Mouse (Mus musculus) adrenal gland, postnatal 36 days (tissue): ENCODE results near the gene Kif28. TPM values are rescaled to one million over a fixed set of nuclear protein-coding genes. Genes with fewer than 3 reads are reported as not detected.
A peak's percentile ranks its signal among the peaks of the same experiment; 100 is the strongest.
"Not testable (repeated sequence)": the region's sequence is repeated elsewhere in the genome, so short reads cannot be mapped to it uniquely, and the experiment has no call there.

Experiments
- DNase-seq, 2 experiments: peaks; one replicate each; pipeline ENCODE4 v3.0.0; 2021; ENCODE audit warnings: mixed read lengths in 1 of 2
- long read RNA-seq, 2 experiments: library from polyadenylated mRNA; stranded (forward); transcript quantifications; one replicate each; pipeline ENCODE4 v2.0.0; 2021; ENCODE audit warnings: borderline sequencing depth in 2 of 2
- total RNA-seq, 2 experiments: library from RNA; stranded (reverse); gene quantifications; 2 replicates each; pipeline ENCODE4 v1.2.3; 2021

Gene Kif28
- total RNA-seq, result not detected
- long read RNA-seq, experiment 1, result 0 reads
- long read RNA-seq, experiment 2, result 0 reads

DNA sequence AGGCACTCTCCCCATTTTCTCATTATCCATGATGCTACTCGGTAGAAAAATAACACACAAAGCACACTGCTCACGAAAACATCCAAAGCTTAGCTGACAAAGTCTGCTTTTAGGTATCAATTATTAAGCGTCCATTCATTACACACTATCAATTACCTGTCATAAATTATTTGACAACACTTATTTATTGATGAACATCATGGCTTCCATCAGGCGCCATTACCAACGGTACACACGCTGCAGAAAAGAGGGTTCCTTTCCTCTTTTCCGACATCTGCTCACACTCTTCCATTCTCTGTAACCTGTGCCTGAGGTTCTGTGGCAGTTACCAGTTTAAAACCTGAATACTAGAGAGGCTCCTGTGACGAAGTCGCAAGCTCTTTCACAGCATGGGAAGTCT, at the start of gene Kif28:
Gene Kif28, minus strand, starts transcription at position 101 of the 400 bp plus-strand sequence.
- no peak for DNase-seq

DNA sequence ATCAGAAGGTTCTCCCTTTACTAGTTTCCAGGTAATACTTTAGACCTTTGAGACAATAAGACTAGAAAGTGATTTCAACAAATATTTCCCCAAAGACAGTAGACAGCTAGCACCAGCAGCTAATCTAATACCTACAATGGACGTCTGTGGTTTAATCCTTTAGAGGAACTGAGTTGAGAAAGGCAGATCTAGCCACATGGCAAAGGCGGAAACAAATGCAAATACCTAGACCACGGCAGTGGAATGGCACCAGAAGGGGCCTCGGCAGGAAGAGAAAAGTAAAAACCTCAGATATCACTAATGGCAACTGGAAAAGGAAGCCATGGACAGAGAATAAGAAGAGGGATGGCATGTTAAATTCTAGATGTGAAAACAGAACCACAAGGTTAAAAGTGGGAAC, 42.2 kb upstream of the Kif28 start:
- no peak for DNase-seq

DNA sequence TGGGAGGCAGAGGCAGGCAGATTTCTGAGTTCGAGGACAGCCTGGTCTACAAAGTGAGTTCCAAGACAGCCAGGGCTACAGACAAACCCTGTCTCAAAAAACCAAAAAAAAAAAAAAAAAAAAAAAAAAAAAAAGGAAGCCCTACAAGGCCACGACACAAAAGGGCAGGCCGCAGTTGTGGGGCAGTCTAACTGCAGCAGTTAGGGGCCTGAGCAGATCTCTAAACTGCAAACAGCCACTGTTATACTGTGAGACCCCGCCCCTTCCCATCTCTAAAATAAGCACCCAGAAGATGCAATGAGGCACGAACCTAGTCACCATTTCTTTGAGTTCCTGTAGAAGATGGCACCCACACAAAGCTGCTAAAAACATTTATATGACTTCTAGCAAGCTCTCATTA, 40.4 kb upstream of the Kif28 start:
- no peak for DNase-seq

DNA sequence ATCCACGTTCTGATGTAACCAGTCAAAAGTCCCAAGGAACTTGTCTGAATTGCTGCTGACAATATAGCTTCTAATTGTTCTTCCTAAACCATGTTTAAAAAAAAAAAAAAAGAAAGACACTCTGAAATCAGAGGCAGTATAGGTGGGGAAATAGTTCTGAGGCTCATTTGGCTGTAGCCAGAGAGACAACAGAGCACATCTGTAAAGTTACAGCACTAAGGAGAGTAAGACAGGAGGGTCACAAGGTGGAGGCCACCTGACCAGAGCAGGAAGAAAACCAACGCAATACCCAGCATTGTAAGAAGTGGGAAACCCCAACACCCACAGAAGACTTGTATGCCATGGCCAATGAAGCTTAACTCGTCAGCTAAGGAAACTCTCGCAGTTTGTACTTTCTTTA, 39.0 kb upstream of the Kif28 start:
- no peak for DNase-seq

DNA sequence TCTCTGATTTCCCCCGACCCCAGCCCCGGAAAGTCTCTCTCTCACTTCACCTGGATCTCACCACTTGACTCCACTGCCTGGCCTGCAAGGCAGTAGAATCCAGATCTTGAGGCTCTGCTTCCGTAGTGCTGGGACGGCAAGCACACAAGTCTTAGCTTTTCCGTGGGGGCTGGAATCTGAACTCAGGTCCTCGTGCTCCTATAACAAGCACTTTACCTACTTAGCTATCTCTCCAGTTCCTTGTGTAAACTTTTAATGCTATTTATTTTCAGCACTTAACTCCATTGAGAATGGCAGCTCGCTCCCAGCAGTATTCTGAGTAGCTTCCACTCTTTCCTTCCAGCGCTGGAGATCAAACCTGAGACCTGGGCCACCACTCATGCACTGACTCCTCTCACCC, 31.8 kb upstream of the Kif28 start:
- DNase-seq, result no peak

DNA sequence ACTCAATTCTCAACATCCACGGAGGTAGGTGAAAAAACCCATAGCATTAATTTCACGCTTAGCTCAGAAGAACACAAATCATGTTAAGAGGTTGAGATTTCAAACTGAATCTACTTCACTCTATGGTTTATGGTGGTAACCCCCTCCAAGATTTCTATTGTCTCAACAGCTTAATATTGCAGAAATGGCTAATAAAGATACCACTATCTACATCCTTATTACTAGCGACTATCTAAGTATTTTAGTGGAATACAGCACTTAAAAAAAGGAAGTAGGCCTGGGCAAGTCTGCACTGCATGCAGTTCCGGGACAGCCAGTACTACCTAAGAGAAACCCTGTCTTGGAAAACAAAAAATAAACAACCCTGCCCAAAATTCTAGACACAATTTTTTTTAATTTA, 15.5 kb upstream of the Kif28 start:
- no peak for DNase-seq

DNA sequence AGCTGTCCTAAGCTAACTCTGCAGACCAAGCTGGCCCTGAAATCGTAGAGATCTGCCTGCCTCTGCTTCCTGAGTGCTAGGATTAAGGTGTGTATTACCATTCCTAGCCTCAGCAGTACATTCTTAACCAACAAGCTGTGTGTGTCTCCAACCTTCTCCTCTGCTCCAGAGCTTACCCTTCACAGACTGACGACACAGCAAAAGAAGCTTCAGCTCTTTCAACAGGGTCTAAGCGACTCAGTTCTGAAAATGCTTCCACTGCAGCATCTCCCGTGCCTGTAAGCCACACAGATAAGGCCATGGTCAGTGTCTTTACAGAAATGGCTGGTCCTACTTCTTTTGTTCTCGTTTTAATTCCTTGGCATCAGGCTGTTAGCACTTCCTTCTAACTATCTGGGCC, 15.0 kb upstream of the Kif28 start:
- no peak for DNase-seq

DNA sequence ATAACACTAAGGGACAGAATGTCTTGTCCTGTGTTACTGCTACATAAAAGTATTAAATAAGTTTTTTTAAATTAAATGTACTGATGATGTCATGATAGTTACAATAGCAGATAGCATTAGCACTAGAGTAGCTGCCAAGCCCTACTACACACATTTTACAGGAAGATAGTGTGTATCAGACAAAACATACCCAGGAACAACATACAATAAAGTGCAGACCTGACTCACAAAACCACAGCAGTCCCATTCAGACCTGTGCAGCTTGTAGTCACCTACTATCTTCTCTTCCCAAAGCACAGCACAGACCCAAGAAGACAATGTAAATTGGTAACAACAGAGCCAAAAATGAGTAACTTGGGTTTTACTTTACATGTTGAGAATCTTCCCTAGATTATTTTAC, 11.4 kb upstream of the Kif28 start:
- DNase-seq, result no peak

DNA sequence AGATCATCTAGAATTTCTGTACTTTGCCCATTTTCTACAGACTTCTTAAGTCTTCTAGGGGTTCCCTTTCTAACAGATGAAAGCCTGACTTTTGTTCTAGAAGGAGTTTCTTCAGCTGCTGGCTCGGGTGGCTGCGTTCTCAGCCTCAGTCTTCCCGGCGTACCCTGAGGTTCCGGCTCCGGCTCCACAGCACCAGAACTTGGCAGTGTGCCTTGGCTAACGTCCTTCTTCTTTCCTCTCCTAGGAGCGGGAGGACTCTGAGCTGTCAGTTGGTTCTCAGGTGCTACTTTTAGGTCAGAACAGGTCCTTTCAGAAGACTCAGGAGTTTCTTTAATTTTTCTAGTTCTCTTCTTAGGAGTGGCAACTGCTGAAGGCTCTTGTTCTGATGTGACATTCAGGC, 7.9 kb upstream of the Kif28 start:
- peak in 1 of 2 experiments; percentile 24 for DNase-seq

DNA sequence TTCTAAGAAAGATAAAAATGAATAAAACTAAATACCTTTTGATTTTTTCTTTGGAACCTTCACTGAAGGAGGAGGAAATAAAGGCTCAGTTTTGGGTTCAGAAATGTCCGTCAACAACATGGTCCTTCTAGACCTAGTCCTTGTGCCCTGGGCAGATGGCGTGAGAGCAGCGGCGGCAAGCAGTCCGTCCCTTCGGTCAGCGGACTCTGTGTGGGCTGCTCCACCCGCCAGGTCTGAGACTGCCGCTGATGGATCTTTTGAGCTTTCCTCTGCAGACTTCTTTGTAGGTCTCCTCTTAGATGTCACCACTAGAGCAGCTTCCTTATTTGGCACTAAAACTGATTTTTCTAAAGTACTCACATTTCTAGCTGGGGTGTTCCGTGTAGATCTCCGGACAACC, 7.2 kb upstream of the Kif28 start:
- no peak for DNase-seq

DNA sequence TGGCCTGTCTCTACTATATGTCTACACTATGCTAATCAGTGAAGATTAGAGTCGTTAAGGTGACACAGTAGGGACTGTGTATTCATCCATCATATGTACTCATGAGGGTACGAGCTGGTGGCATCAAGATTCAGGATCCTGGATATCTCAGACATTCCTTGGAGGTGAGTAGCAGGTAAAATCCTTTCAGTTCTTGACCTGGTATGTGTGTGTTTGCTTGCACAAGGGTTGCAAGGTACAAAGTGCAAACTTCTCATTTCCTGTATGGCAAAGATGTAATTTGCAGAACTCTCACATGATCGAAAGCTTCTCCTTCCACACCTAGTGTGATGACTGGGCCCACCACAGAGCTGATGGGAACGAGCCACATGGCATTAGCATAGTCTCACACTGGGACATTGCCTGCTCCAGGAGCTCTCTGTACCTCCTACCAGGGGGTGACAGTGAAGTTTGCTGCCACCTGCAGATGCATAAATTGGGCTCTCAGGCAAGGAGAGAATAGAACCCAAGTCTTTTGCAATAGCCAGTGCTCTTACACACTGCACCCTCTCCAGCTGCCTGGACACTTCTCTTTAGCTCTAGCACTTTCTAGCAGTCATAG, 1.4 kb downstream of the Kif28 start:
- no peak for DNase-seq

DNA sequence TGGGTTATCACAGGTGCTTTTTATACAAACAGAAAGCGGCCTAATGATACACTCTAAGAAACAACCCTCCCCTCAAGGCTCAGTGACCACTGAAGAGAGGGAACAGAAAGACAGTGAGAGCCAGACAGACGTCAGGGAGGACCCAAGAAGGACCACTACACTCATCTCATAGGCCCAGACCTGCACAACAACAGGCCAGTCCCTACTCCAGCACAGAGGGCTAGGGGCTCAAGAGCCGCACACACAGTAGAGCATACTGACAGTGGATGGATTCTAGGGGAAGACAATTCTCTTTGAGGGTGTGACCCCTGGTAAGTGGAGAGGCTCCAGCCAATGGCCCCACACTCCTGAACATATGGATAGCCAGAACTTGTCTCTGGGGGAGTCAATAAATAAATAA, 8.6 kb downstream of the Kif28 start:
- DNase-seq, result no peak

DNA sequence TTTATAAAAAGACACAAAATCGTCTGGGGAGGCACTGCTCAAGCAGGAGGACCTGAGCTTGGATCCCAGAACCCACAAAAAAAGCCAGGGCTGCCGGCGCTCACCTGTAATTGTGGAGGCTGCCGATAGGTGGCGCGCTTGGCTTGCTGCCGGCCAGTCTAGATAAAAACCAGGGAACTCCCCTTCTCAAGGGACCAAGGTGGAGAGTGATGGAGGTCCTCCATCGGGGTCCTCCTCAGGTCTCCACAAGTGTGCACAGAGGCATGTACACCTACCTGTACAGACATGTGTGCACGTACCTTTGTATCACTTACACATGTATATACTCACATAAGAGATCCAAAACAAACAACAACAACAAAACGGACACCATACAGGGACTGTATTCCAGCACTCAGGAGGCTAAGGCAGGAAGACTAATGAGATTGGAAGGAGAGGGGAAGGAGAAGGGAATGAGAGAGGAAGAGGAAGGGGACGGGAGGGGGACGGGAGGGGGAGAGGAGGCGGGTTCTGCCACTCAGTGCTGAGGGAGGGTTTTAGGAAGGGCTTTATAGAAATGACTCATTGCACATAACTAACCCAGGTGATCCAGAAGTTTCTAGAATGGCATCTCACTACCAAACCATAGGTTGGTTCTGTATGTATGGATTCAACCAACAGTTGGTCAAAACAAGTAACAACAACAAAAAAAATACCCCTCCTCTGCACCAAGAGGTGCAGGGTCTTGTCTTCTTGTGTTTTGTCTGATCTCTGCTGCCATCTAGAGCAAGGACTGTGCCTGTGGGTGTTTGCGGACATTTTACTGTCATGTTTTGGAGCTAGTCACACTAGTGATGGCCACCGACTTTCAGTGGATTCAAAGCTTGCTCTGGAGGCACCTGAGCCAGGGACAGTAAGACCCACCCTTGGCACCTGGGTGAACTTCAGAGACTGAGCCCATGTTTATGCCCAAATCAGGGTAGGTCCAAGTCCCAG, 10.3 kb downstream of the Kif28 start:
- peak; percentile 72 to 76 for DNase-seq

DNA sequence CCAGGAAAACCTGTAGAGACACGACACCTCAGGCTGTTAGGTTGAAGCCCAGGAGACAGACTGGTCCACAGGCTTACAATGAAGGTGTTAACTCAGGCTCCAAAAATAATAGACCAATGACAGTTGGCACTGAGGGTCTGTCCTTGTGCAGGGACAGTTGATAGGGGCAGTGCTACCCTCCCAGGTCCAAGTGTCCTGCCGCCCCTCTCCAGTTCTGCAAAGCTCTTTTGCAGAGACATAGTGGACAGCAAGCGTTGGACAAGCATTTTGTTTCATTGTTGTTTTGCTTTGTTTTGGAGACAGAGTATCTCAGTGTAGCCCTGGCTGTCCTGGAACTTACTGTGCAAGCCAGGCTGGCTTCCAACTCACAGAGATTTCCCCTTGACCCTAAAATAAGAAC, 13.7 kb downstream of the Kif28 start:
- DNase-seq, result no peak

DNA sequence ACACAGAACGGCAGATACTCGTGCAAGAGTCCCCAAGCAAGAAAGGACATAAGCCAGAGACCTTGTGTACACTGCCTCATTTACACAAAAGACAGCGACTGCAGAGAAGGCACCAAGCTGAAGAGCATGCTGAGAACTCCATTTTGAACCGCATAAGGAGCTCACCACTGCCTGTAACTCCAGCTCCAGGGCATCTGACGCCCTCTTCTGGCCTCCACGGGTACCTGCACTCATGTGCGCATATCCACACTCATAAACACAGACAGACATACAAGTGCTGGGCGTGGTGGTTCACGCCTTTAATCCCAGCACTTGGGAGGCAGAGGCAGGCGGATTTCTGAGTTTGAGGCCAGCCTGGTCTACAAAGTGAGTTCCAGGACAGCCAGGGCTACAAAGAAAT, 16.4 kb downstream of the Kif28 start:
- no peak for DNase-seq

DNA sequence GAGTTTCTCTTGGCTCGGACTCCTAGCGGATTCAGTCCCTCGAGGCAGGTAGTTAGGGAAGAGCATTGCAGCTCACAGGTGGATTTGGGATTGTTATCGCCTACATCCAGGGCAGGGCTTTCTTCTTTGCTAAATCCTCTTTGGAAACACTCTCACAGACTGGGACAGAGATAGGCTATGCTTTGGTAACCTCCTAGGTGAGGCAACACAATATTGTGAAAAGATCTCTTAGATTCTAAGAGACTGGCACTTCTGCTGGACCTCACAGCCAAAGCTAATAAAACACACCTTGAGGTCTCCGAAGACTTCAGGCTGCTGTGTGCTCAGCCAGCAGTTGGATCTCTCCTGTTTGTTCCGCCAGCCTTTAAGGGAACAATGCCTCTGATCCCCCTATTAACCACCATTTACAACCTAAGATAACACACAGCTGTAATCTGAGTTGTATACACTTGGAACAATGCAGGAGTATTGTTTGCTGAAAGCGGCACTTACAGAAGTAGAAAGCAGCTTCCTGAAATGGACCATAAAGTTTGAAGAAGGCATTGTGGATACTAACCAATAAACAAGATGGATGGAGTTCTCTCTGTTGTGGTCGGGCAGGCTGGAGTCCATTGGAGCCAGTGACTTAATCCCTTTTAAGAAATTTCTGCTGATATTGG, 22.1 kb downstream of the Kif28 start:
- no peak for DNase-seq

DNA sequence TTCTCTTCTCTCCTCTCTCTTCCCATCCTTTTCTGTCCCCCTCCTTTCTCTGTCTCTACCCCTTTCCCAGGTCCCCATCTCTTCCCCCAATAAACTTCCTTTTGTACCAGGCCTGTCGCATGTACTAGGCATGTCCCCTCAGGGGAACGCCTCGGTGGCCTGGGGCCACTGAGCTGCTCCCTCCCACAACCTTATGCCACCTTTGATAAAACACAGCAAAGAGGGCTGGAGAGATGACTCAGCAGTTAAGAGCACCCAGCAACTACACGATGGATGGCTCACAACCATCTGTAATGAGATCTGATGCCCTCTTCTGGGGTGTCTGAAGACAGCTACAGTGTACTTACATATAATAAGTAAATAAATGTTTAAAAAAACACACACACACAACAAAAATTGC, 29.3 kb downstream of the Kif28 start:
- DNase-seq, result no peak

DNA sequence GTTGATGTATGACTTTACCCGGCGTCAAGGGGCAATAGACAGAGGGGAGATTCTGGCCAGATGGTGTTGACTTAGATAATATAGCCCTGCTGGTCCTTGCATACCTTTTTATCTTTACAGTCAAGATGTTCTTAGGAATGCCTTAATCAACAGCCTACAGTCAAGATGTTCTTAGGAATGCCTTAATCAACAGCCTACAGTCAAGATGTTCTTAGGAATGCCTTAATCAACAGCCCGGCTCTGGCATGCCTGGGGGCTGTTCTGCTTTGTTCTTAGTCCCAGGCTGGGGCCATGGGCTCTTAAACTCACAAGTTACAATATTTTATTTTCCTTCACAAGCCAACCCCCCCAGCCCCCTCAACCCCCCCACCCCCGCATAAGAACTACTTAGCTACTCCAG, 29.8 kb downstream of the Kif28 start:
- not testable (repeated sequence) for DNase-seq

DNA sequence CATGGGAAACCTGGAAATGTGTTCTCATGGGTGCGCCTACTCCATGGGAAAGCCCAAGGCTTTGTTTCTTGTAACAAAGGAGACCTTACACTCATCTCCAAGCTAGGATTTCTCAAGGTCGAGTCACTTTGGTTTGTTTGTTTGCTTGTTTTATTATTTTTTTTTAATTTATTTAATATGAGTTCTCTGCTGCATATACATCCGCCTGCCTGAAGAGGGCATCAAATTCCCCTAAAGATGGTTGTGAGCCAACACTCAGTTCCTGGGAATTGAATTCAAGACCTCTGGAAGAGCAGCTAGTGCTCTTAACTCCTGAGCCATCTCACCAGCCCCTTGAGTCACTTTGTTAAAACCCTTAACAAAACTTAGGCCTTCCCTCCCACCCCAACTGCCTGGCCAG, 31.7 kb downstream of the Kif28 start:
- DNase-seq, result no peak

DNA sequence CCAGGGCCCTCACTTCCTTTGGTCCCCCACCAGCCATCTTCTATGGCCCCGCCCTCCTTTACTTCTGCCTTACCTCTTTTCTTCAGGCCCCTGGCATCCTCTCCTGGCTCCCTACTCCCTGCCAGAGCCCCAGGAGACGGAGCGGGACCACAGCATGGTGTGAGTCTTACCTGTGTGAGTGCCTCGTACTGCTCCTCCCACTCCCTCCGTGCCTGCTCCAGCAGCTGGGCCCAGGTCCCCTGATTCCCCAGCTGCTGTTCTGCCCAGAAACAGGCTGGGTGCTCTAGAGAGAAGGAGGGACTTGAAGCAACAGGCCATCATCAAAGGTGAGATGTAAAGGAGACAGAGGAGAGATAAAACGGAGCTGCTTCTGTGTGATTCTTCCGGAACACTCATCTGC, 32.4 kb downstream of the Kif28 start:
- no peak for DNase-seq

DNA sequence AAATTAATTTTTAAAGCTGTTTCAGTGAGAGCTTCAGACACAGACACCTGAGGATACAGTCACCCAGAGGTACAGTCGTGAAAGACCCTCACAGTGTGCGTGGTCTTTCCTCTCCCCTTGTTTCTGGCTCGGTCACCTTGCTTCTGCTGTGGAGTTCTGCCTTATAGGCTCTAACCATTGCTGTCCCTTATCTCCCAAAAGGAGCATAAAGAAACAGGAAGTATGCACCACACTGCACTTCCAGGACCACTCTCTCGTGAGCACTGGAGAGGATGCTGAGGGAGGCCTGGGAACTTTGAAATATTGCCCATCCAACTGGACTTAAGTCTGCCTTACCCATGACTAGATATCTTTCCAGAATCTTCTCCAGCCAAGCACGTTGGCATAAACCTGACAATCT, 34.3 kb downstream of the Kif28 start:
- DNase-seq, result no peak

DNA sequence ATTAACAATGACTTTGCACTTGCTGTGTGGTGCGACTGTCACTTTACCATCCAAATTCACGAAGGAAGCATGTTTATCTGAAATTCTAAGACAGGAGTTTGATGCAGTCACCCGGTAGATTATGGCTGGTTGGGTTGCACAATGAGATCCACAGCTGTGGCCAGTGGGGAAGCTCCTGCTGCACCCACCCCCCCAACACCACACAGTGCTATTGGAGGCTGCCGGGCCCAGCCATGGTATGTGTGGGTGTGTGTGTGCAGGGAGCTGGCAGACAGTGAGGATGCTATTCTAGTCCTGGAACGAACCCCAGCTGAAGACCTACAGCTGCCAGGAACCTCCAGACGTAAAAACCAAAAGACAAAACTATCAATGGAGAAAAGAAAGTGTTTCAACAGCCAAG, 35.7 kb downstream of the Kif28 start:
- no peak for DNase-seq

DNA sequence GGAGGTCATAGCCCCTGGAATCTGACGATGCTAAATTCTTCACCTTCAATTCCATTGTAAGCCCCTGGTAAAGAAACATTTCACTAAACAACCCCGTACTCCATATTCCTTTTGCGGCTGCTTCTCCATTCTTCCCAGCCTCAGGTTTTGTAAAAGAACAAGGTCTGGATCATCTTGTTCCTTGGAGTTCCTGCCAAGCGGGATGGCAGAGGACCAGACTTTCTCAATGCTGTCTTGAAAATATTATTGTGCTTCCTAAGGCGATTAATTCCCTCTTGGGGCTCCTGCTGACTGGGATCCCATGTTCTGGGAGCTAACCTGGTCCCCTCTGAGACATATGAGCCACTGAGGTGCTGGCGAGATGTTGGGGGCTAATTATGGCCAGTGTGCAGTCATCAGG, 39.9 kb downstream of the Kif28 start:
- DNase-seq, result peak in 1 of 2 experiments; percentile 26
